Mouse (Mus musculus): ENCODE data around the gene Arl1.
"Not testable (repeated sequence)": the region's sequence is repeated elsewhere in the genome, so short reads cannot be mapped to it uniquely, and the experiment has no call there.

DNA sequence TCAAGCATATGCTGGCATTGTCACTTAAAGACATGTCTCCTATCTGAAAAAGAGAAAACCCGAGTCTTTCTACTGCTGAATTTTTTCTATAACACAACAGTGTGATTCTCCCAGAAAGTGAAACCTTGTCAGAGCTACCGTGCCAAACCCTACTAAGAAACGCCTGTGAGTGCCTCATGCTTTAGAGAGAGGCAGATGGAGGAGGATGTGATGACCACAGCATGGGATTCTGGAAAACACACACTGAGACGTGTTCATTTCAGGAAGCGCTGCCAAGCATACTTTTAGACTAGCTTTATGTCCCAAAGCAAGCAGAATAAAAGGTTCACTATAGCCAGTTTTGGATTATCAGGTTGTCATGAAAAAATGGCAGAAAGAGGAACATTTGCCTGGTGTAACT lies 42.3 kb downstream of the Arl1 start:
- TF ChIP-seq CTCF (IDR thresholded peaks at IDR 0.05; ENCODE audit: borderline replicate concordance, insufficient read depth, low read length); POLR2A (IDR thresholded peaks at IDR 0.05; ENCODE audit: low read depth, low read length): not testable (repeated sequence)

Measured in embryonic fibroblast, embryonic 13.5 days (primary cell).